Mouse (Mus musculus) limb, embryonic 15.5 days (tissue): ENCODE results near the gene 1700017N19Rik. TPM values are rescaled to one million over a fixed set of nuclear protein-coding genes. Genes with fewer than 3 reads are reported as not detected.
"Not testable (repeated sequence)": the region's sequence is repeated elsewhere in the genome, so short reads cannot be mapped to it uniquely, and the experiment has no call there.

Experiments
- ATAC-seq: fragments of 200-750 bp; cut with Nextera tagmentation; 2 replicates; pipeline ENCODE4 v1.8.0; 2017; ENCODE audit warnings: low read depth, moderate TSS enrichment; ENCODE audit not compliant: insufficient number of reproducible peaks, low FRiP score, low TSS enrichment
- H3K27ac ChIP-seq: fragments of 300-500 bp; sonication (generic); 2 replicates; pipeline ENCODE4 v1.5.1; 2015; ENCODE audit warnings: moderate library complexity, mild to moderate bottlenecking, inconsistent platforms
- H3K27me3 ChIP-seq: fragments of 300-500 bp; sonication (generic); 2 replicates; pipeline ENCODE4 v1.6.1; 2015; ENCODE audit warnings: inconsistent platforms
- H3K36me3 ChIP-seq: fragments of 300-500 bp; sonication (generic); 2 replicates; pipeline ENCODE4 v1.6.1; 2015; ENCODE audit warnings: inconsistent platforms
- H3K4me1 ChIP-seq: fragments of 300-500 bp; sonication (generic); 2 replicates; pipeline ENCODE4 v1.6.1; 2015; ENCODE audit warnings: inconsistent platforms
- H3K4me2 ChIP-seq: fragments of 300-500 bp; sonication (generic); 2 replicates; pipeline ENCODE4 v1.6.1; 2015; ENCODE audit warnings: mild to moderate bottlenecking, inconsistent platforms
- H3K4me3 ChIP-seq: fragments of 300-500 bp; sonication (generic); 2 replicates; pipeline ENCODE4 v1.5.1; 2015; ENCODE audit warnings: mild to moderate bottlenecking, inconsistent platforms
- H3K9ac ChIP-seq: fragments of 300-500 bp; sonication (generic); 2 replicates; pipeline ENCODE4 v1.6.1; 2015; ENCODE audit warnings: inconsistent platforms
- H3K9me3 ChIP-seq: fragments of 300-500 bp; sonication (generic); 2 replicates; pipeline ENCODE4 v1.6.1; 2016; ENCODE audit warnings: inconsistent platforms
- WGBS: fragments of 180-500 bp; shearing (Covaris S2); methylation state at CpG from one replicate; pipeline ENCODE4 v1.1.7; 2015; 5-methylcytosine and 5-hydroxymethylcytosine counted together
- polyA plus RNA-seq: library from polyadenylated mRNA; unstranded; fragments of >200 nt; fragmentation: Nextera tagmentation; extraction: Ambion mirVana; gene quantifications from 2 replicates; pipeline ENCODE4 v1.2.1, GENCODE M21; 2015

Gene 1700017N19Rik
- not detected in 2 replicates for polyA plus RNA-seq

- no peak for ATAC-seq
- Histone ChIP-seq H3K36me3 (no peaks in the 10 kb centered on the region), H3K27me3 (no peaks in the 10 kb centered on the region), H3K4me2 (peak within 1 kb of the TSS; percentile 63), H3K9ac (no peak within 1 kb of the TSS), H3K27ac (no peak within 1 kb of the TSS), H3K9me3 (no peaks in the 10 kb centered on the region), H3K4me3 (peak within 1 kb of the TSS; percentile 81), H3K4me1 (no peaks in the 10 kb centered on the region)
- WGBS: 70% methylated on average over 1 of the region's 1 CpGs
Measured at GRCm38 (mm10) chr10:100590323-100590722, at the start of gene 1700017N19Rik, which contains the start of gene 4930430F08Rik. TSS of gene 1700017N19Rik (plus strand) at chr10:100590484. TSS of gene 4930430F08Rik (minus strand) at chr10:100590423.

GRCm38 (mm10) chr10:100556566-100557175 lies 33.6 kb upstream of the 1700017N19Rik start:
- Histone ChIP-seq H3K27me3 (no peaks in the 10 kb centered on the region), H3K27ac (no peak overlapping the region), H3K9me3 (no peaks in the 10 kb centered on the region)

GRCm38 (mm10) chr10:100560194-100560883 lies 29.9 kb upstream of the 1700017N19Rik start:
- H3K4me1 ChIP-seq, H3K27ac ChIP-seq, ATAC-seq, H3K27me3 ChIP-seq, H3K9ac ChIP-seq, H3K4me2 ChIP-seq, H3K4me3 ChIP-seq, H3K9me3 ChIP-seq: not testable (repeated sequence)
- peaks cover 14% of the 10 kb centered on the region for H3K36me3 ChIP-seq
- 94% methylated on average over 3 of the region's 3 CpGs for WGBS

More at GRCm38 (mm10) chr10:100556566-100557175, 33.6 kb upstream of the 1700017N19Rik start:
- no peaks in the 10 kb centered on the region for H3K4me1 ChIP-seq
- WGBS: 85% methylated on average over 3 of the region's 3 CpGs
- ATAC-seq: no peak
- no peak overlapping the region for H3K4me3 ChIP-seq
- no peaks in the 10 kb centered on the region for H3K36me3 ChIP-seq
- no peak overlapping the region for H3K9ac ChIP-seq
- H3K4me2 ChIP-seq: no peak overlapping the region

- no peak for ATAC-seq
- no peak overlapping the region for H3K4me3 ChIP-seq
- H3K9ac ChIP-seq: no peak overlapping the region
- H3K27ac ChIP-seq: no peak overlapping the region
- H3K27me3 ChIP-seq: no peaks in the 10 kb centered on the region
- no peaks in the 10 kb centered on the region for H3K9me3 ChIP-seq
- H3K4me1 ChIP-seq: no peaks in the 10 kb centered on the region
- peaks cover 23% of the 10 kb centered on the region for H3K36me3 ChIP-seq
- H3K4me2 ChIP-seq: no peak overlapping the region
- WGBS: 83% methylated on average over 3 of the region's 3 CpGs
Measured at GRCm38 (mm10) chr10:100564112-100564511, 26.2 kb upstream of the 1700017N19Rik start.

- H3K36me3 ChIP-seq: peaks cover 24% of the 10 kb centered on the region
- no peaks in the 10 kb centered on the region for H3K4me1 ChIP-seq
- no peak overlapping the region for H3K4me2 ChIP-seq
- H3K9ac ChIP-seq: no peak overlapping the region
- H3K9me3 ChIP-seq: no peaks in the 10 kb centered on the region
- no peaks in the 10 kb centered on the region for H3K27me3 ChIP-seq
- no peak overlapping the region for H3K4me3 ChIP-seq
- no peak overlapping the region for H3K27ac ChIP-seq
- WGBS: 93% methylated on average over 3 of the region's 3 CpGs
- ATAC-seq: no peak
Measured at GRCm38 (mm10) chr10:100571707-100572106, 18.6 kb upstream of the 1700017N19Rik start.

- WGBS: 90% methylated on average over 7 of the region's 7 CpGs
- no peaks in the 10 kb centered on the region for H3K9me3 ChIP-seq
- no peak overlapping the region for H3K4me3 ChIP-seq
- no peaks in the 10 kb centered on the region for H3K4me1 ChIP-seq
- H3K4me2 ChIP-seq: no peak overlapping the region
- H3K9ac ChIP-seq: no peak overlapping the region
- peaks cover 32% of the 10 kb centered on the region for H3K36me3 ChIP-seq
- ATAC-seq: no peak
- H3K27me3 ChIP-seq: no peaks in the 10 kb centered on the region
- no peak overlapping the region for H3K27ac ChIP-seq
Measured at GRCm38 (mm10) chr10:100574505-100575149, 15.7 kb upstream of the 1700017N19Rik start.

- Histone ChIP-seq H3K36me3 (peaks cover 32% of the 10 kb centered on the region), H3K4me3 (no peak overlapping the region), H3K27ac (no peak overlapping the region), H3K4me1 (no peaks in the 10 kb centered on the region), H3K4me2 (no peak overlapping the region), H3K9ac (no peak overlapping the region), H3K9me3 (no peaks in the 10 kb centered on the region), H3K27me3 (no peaks in the 10 kb centered on the region)
- no peak for ATAC-seq
- 91% methylated on average over 7 of the region's 7 CpGs for WGBS
Measured at GRCm38 (mm10) chr10:100575294-100575693, 15.0 kb upstream of the 1700017N19Rik start.

GRCm38 (mm10) chr10:100584178-100584577 lies 6.1 kb upstream of the 1700017N19Rik start:
- Histone ChIP-seq H3K4me3 (no peak overlapping the region), H3K27me3 (no peaks in the 10 kb centered on the region)

GRCm38 (mm10) chr10:100588524-100588923 lies 1.8 kb upstream of the 1700017N19Rik start:
- H3K27me3 ChIP-seq: no peaks in the 10 kb centered on the region
- H3K4me3 ChIP-seq: peak overlapping the region; percentile 81
- H3K9me3 ChIP-seq: no peaks in the 10 kb centered on the region
- WGBS: 36% methylated on average over 7 of the region's 7 CpGs
- H3K9ac ChIP-seq: peak overlapping the region; percentile 74
- H3K4me2 ChIP-seq: peak overlapping the region; percentile 63
- peak overlapping the region; percentile 85 for H3K27ac ChIP-seq
- H3K36me3 ChIP-seq: peaks cover 7% of the 10 kb centered on the region
- no peak; the same call in 1 of the 2 replicates for ATAC-seq
- no peaks in the 10 kb centered on the region for H3K4me1 ChIP-seq

More at GRCm38 (mm10) chr10:100584178-100584577, 6.1 kb upstream of the 1700017N19Rik start:
- ATAC-seq: no peak
- Histone ChIP-seq H3K27ac (no peak overlapping the region), H3K4me2 (no peak overlapping the region), H3K36me3 (peaks cover 7% of the 10 kb centered on the region), H3K9me3 (no peaks in the 10 kb centered on the region), H3K9ac (no peak overlapping the region), H3K4me1 (no peaks in the 10 kb centered on the region)
- 70% methylated on average over 3 of the region's 3 CpGs for WGBS

GRCm38 (mm10) chr10:100588932-100589388 lies 1.3 kb upstream of the 1700017N19Rik start:
- Histone ChIP-seq H3K36me3 (peaks cover 4% of the 10 kb centered on the region), H3K9me3 (no peaks in the 10 kb centered on the region), H3K4me3 (peak overlapping the region; percentile 81), H3K9ac (peak overlapping the region; percentile 74), H3K4me1 (no peaks in the 10 kb centered on the region), H3K4me2 (peak overlapping the region; percentile 63), H3K27ac (peak overlapping the region; percentile 85), H3K27me3 (no peaks in the 10 kb centered on the region)
- peak; percentile 95 for ATAC-seq
- under 1% methylated on average over 31 of the region's 31 CpGs for WGBS

- no peaks in the 10 kb centered on the region for H3K9me3 ChIP-seq
- no peak overlapping the region for H3K4me2 ChIP-seq
- H3K4me1 ChIP-seq: no peaks in the 10 kb centered on the region
- 82% methylated on average over 3 of the region's 3 CpGs for WGBS
- no peak overlapping the region for H3K27ac ChIP-seq
- no peak for ATAC-seq
- no peak overlapping the region for H3K9ac ChIP-seq
- H3K27me3 ChIP-seq: no peaks in the 10 kb centered on the region
- no peaks in the 10 kb centered on the region for H3K36me3 ChIP-seq
- no peak overlapping the region for H3K4me3 ChIP-seq
Measured at GRCm38 (mm10) chr10:100598339-100598738, 8.1 kb downstream of the 1700017N19Rik start.

GRCm38 (mm10) chr10:100603511-100603910 lies 13.2 kb downstream of the 1700017N19Rik start:
- Histone ChIP-seq H3K4me2 (no peak overlapping the region), H3K9me3 (no peaks in the 10 kb centered on the region), H3K4me1 (no peaks in the 10 kb centered on the region), H3K27ac (no peak overlapping the region), H3K4me3 (no peak overlapping the region), H3K36me3 (no peaks in the 10 kb centered on the region), H3K27me3 (no peaks in the 10 kb centered on the region), H3K9ac (no peak overlapping the region)
- WGBS: 85% methylated on average over 9 of the region's 9 CpGs
- no peak for ATAC-seq
